Mouse (Mus musculus): ENCODE results near the gene Olfr6.
"Not testable (repeated sequence)": the region's sequence is repeated elsewhere in the genome, so short reads cannot be mapped to it uniquely, and the experiment has no call there.

- TF ChIP-seq CTCF (IDR thresholded peaks at IDR 0.05; ENCODE audit: control insufficient read depth, insufficient read depth, insufficient read length); USF1 (IDR thresholded peaks at IDR 0.05; ENCODE audit: low read depth); MAX (IDR thresholded peaks at IDR 0.05); FOSL1 (IDR thresholded peaks at IDR 0.05; ENCODE audit: insufficient read depth, low read length, poor library complexity, severe bottlenecking); MYOG (IDR thresholded peaks at IDR 0.05; ENCODE audit: control insufficient read depth, extremely low read depth, insufficient read length); CEBPB (IDR thresholded peaks at IDR 0.05; ENCODE audit: low read depth): not testable (repeated sequence)
Observed at GRCm38 (mm10) chr7:106967503-106967902, 3.8 kb upstream of the Olfr6 start.

All from C2C12 (cell line).